Mouse (Mus musculus) kidney, adult 2 months (tissue): ENCODE measurements at regions not wholly inside any gene's neighbourhood (a gene's known extent, or its start where the extent isn't known, plus 50 kb on each side); places are given as distances from the start of the nearest gene placed in this dataset.

Experiments used
- DNase-seq: peaks from one replicate; pipeline ENCODE4 v3.0.0; 2021
- H3K27ac ChIP-seq: fragments of 200-500 bp; 2 replicates; pipeline ENCODE4 v1.5.1; 2012; ENCODE audit warnings: low read depth, low read length, control low read depth, inconsistent platforms; ENCODE audit not compliant: insufficient read depth
- H3K27me3 ChIP-seq: fragments of 200-500 bp; replicated peaks from 2 replicates; pipeline ENCODE4 v1.6.1; 2012; ENCODE audit warnings: mild to moderate bottlenecking, moderate library complexity, low read length, inconsistent platforms; ENCODE audit not compliant: control insufficient read depth, insufficient read depth
- H3K36me3 ChIP-seq: fragments of 200-500 bp; 2 replicates; pipeline ENCODE4 v1.6.1; 2012; ENCODE audit warnings: mild to moderate bottlenecking, moderate library complexity, low read length, inconsistent platforms; ENCODE audit not compliant: control insufficient read depth, insufficient read depth
- H3K4me1 ChIP-seq: fragments of 200-500 bp; 2 replicates; pipeline ENCODE4 v1.6.1; 2011; ENCODE audit warnings: low read length; ENCODE audit not compliant: control insufficient read depth, insufficient read depth
- H3K4me3 ChIP-seq: fragments of 200-500 bp; 2 replicates; pipeline ENCODE4 v1.5.1; 2011; ENCODE audit warnings: mild to moderate bottlenecking, low read depth, low read length, control low read depth; ENCODE audit not compliant: insufficient read depth
- CTCF ChIP-seq: fragments of 200-500 bp; conservative IDR thresholded peaks from 2 replicates; pipeline ENCODE4 v1.5.1; 2011; ENCODE audit warnings: low read depth, mild to moderate bottlenecking, control low read depth, low read length, moderate library complexity, mixed read lengths; ENCODE audit not compliant: insufficient read depth, insufficient read length
- POLR2A ChIP-seq: fragments of 200-500 bp; IDR thresholded peaks from one replicate; pipeline ENCODE4 v1.6.1; 2011; ENCODE audit warnings: low read depth, low read length, control low read depth
- WGBS: fragments of 180-500 bp; shearing (Covaris S2); methylation state at CpG from one replicate; pipeline ENCODE4 v1.1.7; 2018; 5-methylcytosine and 5-hydroxymethylcytosine counted together

DNA sequence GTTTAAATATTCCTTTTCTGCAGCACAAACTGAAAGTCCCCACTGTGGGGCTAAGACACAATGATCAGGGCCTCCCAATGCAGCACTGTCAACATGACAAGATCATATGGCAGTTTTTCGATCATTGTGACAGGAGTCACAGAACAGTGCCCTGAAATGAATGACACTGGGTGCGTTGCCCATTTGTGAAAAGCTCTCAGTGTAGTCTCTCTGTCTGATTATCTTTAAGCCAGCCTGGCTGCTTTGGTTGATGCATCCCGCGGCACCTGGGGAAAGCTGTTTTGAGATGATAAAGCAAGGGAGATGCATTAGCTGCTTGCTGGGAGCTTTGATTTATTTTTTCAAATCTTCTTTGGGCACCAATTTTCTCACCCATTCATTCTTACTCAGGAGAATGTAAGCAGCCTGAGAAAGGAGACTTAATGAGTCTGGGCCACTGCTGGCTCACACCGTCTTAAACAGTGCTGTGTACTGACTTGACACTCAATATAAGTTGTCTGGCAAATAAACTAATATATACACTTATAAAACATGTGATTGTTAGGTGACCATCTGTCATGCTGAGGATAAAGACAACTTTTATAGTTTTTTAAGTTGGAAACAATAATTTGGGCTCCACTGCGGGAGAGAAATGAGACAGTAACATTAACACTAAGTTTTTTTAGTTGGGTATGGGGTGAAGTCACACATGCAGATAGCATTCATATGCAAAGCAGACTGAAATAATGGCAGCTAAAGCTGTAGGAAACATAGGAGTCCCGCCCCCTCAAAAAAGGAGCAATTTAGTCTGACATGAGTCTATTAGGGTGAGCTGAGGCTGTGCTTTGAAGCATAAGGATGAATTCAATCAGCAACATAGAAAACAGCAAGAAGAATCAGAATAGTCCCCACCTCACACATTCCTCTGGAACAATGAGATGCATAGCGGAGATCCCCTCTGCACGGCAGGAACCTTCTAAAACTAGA, 276.0 kb downstream of the Kcns3 start:
- no peak for DNase-seq
- Histone ChIP-seq H3K27ac (no peak overlapping the region), H3K4me3 (no peak overlapping the region), H3K4me1 (no peaks in the 10 kb centered on the region), H3K36me3 (no peaks in the 10 kb centered on the region), H3K27me3 (no peaks in the 10 kb centered on the region)
- 83% methylated on average over 9 of the region's 9 CpGs for WGBS
- no peak for TF ChIP-seq CTCF
- TF ChIP-seq POLR2A: no peak

DNA sequence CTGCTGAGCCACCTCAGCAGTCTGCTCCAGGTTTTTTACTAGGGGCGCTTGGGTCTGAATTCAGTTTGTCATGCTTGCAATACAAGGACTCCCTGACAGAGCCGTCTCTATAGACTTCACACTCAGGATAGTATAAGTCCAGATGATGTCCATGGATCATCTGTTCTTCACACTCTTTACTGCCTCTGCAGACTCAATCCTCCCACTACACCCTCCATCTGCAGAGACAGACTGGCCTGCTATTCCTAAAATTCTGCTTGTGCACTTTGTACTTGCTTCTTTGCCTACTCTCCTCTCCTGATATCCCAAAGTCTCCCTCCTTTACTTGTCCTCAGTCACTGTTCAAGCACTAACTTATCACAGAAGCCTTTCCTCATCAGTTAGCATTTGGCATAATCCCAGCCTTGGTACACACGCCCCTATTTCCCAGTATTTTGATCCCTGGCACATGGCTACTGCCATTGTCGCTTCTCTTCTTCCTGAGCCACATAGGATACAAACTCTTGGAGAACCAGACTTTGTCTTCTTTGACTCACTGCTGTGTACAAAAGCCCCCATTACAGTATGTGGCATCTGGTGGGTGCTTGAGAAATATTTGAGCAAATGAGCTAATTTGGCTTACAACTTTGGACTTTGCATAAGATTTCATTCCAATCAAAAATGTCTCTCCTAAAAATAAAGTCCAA, 277.0 kb downstream of the Kcns3 start:
- no peaks in the 10 kb centered on the region for H3K36me3 ChIP-seq
- H3K27me3 ChIP-seq: no peaks in the 10 kb centered on the region
- H3K27ac ChIP-seq: no peak overlapping the region
- H3K4me1 ChIP-seq: no peaks in the 10 kb centered on the region
- WGBS: 84% methylated on average over 4 of the region's 4 CpGs
- no peak for DNase-seq
- TF ChIP-seq POLR2A (no peak), CTCF (no peak)
- no peak overlapping the region for H3K4me3 ChIP-seq

DNA sequence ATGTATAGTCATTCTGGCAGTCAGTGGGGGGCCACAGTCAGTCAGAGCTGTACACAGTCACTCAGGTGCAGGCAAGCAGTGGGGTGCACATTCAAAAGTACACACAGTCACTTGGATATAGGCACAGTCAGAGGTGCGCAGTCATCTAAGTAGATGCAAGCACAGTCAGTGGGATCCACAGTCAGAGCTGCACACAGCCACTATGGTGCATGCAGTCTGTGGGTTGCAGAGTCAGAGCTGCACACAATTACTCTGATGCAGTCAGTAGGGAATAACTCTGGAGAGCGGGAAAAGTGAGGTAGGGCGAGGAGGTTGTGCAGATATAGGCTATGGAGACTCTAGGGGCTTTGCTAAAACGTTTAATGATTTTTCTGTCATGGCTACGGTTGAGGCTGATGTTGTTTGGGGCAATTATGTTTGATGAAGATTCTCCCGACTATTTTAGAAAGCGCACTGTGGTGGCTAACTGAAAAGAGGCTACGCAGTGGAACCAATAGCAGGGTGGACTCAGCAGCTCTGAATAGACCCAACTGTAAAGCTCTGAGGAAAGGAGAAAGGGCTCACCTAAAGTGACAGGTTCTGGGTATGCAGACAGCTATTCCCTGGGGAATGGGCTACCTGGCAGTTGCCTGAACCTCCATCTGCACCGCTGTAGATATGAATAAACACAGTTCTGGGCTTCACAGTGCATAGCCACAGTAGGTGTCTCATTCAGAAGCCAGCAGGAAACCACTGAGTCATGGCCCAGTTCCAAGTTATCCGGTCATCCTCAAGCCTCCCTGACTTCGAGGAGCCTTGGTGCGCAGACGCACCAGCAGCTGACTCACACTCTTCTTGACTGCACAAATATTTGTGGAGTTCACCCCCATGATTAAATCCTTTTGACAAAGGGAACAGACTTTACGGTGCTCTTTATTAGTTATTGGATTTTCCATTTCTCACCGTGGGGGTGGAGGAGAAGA, 282.9 kb downstream of the Kcns3 start:
- 80% methylated on average over 15 of the region's 15 CpGs for WGBS

DNA sequence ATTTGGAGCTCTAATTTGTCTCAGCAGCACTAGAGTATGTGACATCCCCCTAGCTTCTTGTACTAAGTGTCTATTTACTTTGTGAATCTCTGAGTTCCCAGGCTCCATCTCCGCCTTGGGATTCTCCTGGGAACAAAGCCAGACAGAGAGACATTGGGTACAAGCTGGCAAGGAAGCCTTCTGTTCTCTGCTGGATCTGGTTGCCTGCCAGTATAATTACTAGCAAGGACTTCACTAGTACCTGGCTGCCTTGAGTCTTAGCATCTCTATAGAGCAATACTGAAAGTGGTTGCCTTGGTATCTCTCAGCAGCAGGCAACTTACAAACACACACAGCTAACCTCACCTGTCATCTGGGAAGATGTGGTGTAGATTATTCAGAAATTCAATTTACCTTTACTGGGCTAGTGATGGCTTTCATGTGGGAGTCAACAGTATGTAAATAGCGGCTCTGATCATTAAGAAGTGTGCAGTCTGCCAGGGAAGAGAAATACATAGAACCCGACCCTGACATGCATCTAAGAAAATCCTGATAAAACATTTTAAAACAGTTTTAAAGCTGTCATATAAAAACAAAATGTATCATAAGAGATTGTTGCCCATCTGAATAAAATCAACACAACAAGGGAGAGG, 283.8 kb downstream of the Kcns3 start:
- Histone ChIP-seq H3K27ac (no peak overlapping the region), H3K27me3 (no peaks in the 10 kb centered on the region), H3K36me3 (no peaks in the 10 kb centered on the region), H3K4me1 (no peaks in the 10 kb centered on the region), H3K4me3 (no peak overlapping the region)
- 79% methylated on average over 3 of the region's 3 CpGs for WGBS
- DNase-seq: no peak
- TF ChIP-seq POLR2A: no peak

More for the DNA sequence above, 282.9 kb downstream of the Kcns3 start:
- no peaks in the 10 kb centered on the region for H3K4me1 ChIP-seq
- no peaks in the 10 kb centered on the region for H3K27me3 ChIP-seq
- no peak for DNase-seq
- H3K36me3 ChIP-seq: no peaks in the 10 kb centered on the region
- H3K4me3 ChIP-seq: no peak overlapping the region
- TF ChIP-seq CTCF: no peak
- H3K27ac ChIP-seq: no peak overlapping the region

DNA sequence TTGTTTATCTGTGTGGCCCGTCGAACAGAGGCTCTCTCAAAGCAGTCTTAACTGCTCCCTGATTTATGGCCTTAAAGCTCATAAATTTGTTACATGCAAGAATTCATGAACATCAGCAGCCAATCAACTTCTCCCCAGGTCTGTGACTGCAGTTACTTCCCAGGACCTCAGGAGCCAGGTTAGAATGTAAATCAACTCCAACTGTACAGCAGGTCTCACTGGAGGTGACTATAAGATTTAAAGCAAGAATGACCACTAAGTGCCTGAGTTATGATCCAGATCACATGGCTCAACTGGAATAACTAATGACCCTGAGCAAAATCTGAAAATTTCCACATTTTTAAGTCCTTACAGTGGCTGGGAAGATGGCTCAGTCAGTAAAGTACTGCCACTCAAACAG, 285.6 kb downstream of the Kcns3 start:
- TF ChIP-seq POLR2A (no peak), CTCF (no peak)
- no peaks in the 10 kb centered on the region for H3K27me3 ChIP-seq
- DNase-seq: no peak
- H3K4me1 ChIP-seq: no peaks in the 10 kb centered on the region
- no peaks in the 10 kb centered on the region for H3K36me3 ChIP-seq
- H3K4me3 ChIP-seq: no peak overlapping the region
- no peak overlapping the region for H3K27ac ChIP-seq
- 26% methylated on average over 2 of the region's 2 CpGs for WGBS

DNA sequence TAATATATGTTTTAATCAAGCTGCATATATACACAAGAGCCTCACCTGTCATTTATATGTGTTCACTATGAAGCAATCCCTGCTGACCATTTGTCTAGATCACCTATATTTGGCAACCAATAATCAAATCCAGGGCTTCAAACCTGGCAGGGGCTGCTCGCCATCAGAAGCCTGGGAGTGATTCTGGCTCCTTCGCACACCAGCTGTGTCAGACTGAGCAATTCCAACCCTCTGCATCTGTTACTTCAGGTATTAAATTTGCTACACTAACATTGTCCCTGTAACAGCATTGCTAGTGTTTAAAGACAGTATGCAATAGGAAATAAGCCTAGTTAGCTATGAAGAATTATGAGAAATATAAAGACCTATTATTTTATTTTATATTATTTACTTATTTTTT, 330.5 kb downstream of the Kcns3 start:
- Histone ChIP-seq H3K27me3 (no peaks in the 10 kb centered on the region), H3K27ac (no peak overlapping the region), H3K4me1 (no peaks in the 10 kb centered on the region), H3K4me3 (no peak overlapping the region), H3K36me3 (no peaks in the 10 kb centered on the region)
- no peak for DNase-seq
- 96% methylated on average over 2 of the region's 2 CpGs for WGBS
- TF ChIP-seq CTCF: no peak
- no peak for TF ChIP-seq POLR2A
